Mouse (Mus musculus) heart, embryonic 15.5 days (tissue): ENCODE data around the gene Aplp1. TPM values are rescaled to one million over a fixed set of nuclear protein-coding genes. Genes with fewer than 3 reads are reported as not detected.
"Not testable (repeated sequence)": the region's sequence is repeated elsewhere in the genome, so short reads cannot be mapped to it uniquely, and the experiment has no call there.

Experiments used
- ATAC-seq: fragments of 200-750 bp; cut with Nextera tagmentation; replicated peaks from 2 replicates; pipeline ENCODE4 v1.8.0; 2017; ENCODE audit warnings: low read depth, moderate TSS enrichment; ENCODE audit not compliant: insufficient number of reproducible peaks, insufficient read depth, low FRiP score
- H3K27ac ChIP-seq: fragments of 300-500 bp; sonication (generic); 2 replicates; pipeline ENCODE4 v1.5.1; 2015; ENCODE audit warnings: mild to moderate bottlenecking, inconsistent platforms
- H3K27me3 ChIP-seq: fragments of 300-500 bp; sonication (generic); 2 replicates; pipeline ENCODE4 v1.6.1; 2015; ENCODE audit warnings: inconsistent platforms
- H3K36me3 ChIP-seq: fragments of 300-500 bp; sonication (generic); 2 replicates; pipeline ENCODE4 v1.6.1; 2015; ENCODE audit warnings: mild to moderate bottlenecking, inconsistent platforms
- H3K4me1 ChIP-seq: fragments of 300-500 bp; sonication (generic); replicated peaks from 2 replicates; pipeline ENCODE4 v1.6.1; 2015; ENCODE audit warnings: inconsistent platforms
- H3K4me2 ChIP-seq: fragments of 300-500 bp; sonication (generic); 2 replicates; pipeline ENCODE4 v1.6.1; 2015; ENCODE audit warnings: inconsistent platforms, mild to moderate bottlenecking, moderate library complexity
- H3K4me3 ChIP-seq: fragments of 300-500 bp; sonication (generic); 2 replicates; pipeline ENCODE4 v1.5.1; 2015; ENCODE audit warnings: mild to moderate bottlenecking, inconsistent platforms
- H3K9ac ChIP-seq: fragments of 300-500 bp; sonication (generic); 2 replicates; pipeline ENCODE4 v1.6.1; 2015; ENCODE audit warnings: mild to moderate bottlenecking, inconsistent platforms
- H3K9me3 ChIP-seq: fragments of 300-500 bp; sonication (generic); replicated peaks from 2 replicates; pipeline ENCODE4 v1.6.1; 2016; ENCODE audit warnings: inconsistent platforms
- WGBS: fragments of 180-500 bp; shearing (Covaris S2); methylation state at CpG from one replicate; pipeline ENCODE4 v1.1.7; 2015; ENCODE audit warnings: mixed read lengths; 5-methylcytosine and 5-hydroxymethylcytosine counted together
- polyA plus RNA-seq: library from polyadenylated mRNA; unstranded; fragments of >200 nt; fragmentation: Nextera tagmentation; extraction: Ambion mirVana; gene quantifications from 2 replicates; pipeline ENCODE4 v1.2.1, GENCODE M21; 2015

Gene Aplp1
- polyA plus RNA-seq, result 14.7 and 21.7 TPM in 2 replicates

GRCm38 (mm10) chr7:30444971-30445751, at the start of gene Aplp1:
TSS of gene Aplp1 (minus strand) at chr7:30445535.
- Histone ChIP-seq H3K36me3 (no peaks in the 10 kb centered on the region), H3K27me3 (peaks cover 73% of the 10 kb centered on the region), H3K27ac (no peak within 1 kb of the TSS), H3K4me1 (peaks cover 13% of the 10 kb centered on the region), H3K9ac (peak within 1 kb of the TSS; percentile 58), H3K9me3 (no peaks in the 10 kb centered on the region), H3K4me3 (peak within 1 kb of the TSS; percentile 66), H3K4me2 (peak within 1 kb of the TSS; percentile 95)
- ATAC-seq, result peak; percentile 70
- under 1% methylated on average over 64 of the region's 72 CpGs for WGBS

DNA sequence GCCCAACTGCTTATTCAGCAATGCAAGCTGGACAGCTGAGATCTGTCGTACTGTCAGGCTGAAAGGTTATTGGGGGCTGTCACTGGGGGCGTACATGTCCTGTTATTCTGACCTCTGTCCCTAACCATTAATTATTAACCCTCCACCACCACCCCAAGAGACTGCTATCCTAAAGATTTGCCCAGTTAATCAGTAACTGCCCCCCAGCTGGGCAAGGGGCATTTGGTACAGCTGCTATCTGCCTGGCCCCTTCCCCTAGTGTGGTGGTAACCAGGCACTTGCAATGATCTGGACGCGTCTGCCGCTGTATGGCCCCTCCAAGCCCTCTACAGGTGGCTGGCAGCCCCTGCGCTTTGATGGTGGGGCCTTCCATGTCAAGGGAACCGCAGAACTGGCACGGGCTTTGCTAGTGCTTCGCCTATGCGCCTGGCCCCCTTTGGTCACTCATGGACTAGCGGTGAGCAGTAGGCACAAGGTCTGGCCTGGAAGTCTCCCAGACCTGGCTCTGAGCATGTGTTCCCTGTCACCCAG, 48.1 kb upstream of the Aplp1 start, which contains the start of gene Prodh2:
Gene Prodh2, plus strand, starts transcription at position 222 of the 531 bp plus-strand sequence.
- WGBS, result 56% methylated on average over 11 of the region's 11 CpGs
- Histone ChIP-seq H3K9ac (no peak within 1 kb of the TSS), H3K4me3 (no peak within 1 kb of the TSS), H3K27ac (no peak within 1 kb of the TSS), H3K4me1 (no peaks in the 10 kb centered on the region), H3K36me3 (no peaks in the 10 kb centered on the region), H3K9me3 (no peaks in the 10 kb centered on the region), H3K27me3 (peaks cover 23% of the 10 kb centered on the region), H3K4me2 (no peak within 1 kb of the TSS)
- no peak for ATAC-seq

DNA sequence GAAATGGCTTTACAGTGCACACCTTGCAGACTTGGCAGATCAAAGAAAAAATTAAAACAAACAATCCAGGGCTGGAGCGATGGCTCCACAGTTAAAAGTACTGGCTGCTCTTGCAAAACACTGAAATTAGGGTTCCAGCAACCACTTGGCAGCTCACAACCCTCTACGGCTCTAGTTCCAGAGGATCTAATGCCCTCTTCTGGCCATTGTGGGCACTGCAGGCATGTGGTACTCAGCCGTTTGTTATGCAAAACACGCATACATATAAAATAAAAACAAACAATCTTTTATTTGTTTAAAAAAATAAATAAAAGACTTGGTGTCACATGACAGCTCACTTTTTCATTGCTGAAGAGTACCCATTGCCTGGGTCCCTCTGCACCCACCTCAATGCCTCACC, 47.4 kb upstream of the Aplp1 start:
- Histone ChIP-seq H3K9me3 (no peaks in the 10 kb centered on the region), H3K4me3 (no peak overlapping the region), H3K4me1 (no peaks in the 10 kb centered on the region), H3K27me3 (peaks cover 23% of the 10 kb centered on the region), H3K9ac (no peak overlapping the region), H3K4me2 (no peak overlapping the region), H3K27ac (no peak overlapping the region), H3K36me3 (no peaks in the 10 kb centered on the region)
- ATAC-seq, result no peak
- WGBS, result 21% methylated on average over 4 of the region's 4 CpGs

DNA sequence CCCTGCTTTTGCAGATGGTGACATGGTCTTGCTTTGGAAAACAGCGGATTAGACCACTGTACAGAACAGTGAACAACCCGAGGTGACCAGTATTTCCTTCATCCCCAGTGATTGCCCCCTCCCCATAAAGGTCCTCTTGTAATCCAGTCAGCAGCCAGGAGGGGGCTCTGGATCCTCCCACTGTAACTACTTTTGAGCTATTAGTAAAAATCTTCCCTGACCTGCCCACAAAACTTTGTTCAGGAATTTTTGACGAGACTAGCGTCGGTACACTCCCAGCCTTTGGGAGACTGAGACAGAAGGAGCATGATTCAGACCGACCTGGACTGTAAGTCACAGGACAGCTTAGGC, 45.6 kb upstream of the Aplp1 start:
- no peak for ATAC-seq
- H3K36me3 ChIP-seq, result no peaks in the 10 kb centered on the region
- no peak overlapping the region for H3K9ac ChIP-seq
- H3K4me3 ChIP-seq, result no peak overlapping the region
- peaks cover 23% of the 10 kb centered on the region for H3K27me3 ChIP-seq
- H3K27ac ChIP-seq, result no peak overlapping the region
- WGBS, result 14% methylated on average over 6 of the region's 6 CpGs
- no peaks in the 10 kb centered on the region for H3K9me3 ChIP-seq
- H3K4me1 ChIP-seq, result no peaks in the 10 kb centered on the region
- no peak overlapping the region for H3K4me2 ChIP-seq

DNA sequence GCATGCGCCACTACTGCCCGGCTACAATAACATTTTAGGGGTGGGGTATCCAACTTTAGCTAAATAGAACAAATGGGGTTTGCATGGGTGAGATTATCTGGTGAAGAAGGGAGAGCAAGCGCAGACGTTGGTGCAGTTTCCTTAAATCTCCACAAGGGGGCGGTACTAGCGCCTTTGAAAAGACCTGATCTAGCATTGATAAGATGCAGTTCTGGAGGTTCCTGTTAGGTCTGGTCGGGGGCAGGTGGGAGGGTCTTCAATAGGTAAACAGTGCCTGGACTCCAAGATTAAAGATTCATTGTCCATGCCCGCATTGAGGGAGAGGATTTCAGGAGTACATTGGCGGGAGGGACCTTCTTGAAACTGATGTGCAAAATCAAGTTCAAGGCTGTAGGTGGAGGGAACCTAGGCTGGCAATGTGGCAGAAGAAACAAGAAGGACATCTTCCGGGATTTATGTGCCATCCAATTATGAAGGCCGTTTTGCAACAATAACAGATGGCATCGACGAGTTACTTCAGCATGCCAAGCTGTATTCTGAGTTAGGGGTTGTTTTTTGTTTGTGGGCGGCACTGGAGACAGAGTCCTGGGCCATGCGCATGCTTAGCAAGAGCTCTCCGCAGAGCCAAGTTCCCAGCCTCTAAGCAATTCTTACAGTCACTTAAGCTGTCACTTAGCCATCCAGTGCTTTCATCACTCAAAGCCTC, 45.1 kb upstream of the Aplp1 start:
- no peak for ATAC-seq
- Histone ChIP-seq H3K4me3 (no peak overlapping the region), H3K4me1 (no peaks in the 10 kb centered on the region), H3K36me3 (no peaks in the 10 kb centered on the region), H3K9me3 (no peaks in the 10 kb centered on the region), H3K27me3 (peaks cover 25% of the 10 kb centered on the region), H3K9ac (no peak overlapping the region), H3K27ac (no peak overlapping the region), H3K4me2 (no peak overlapping the region)
- WGBS, result 30% methylated on average over 16 of the region's 16 CpGs

- ATAC-seq, result no peak
- Histone ChIP-seq H3K9me3 (no peaks in the 10 kb centered on the region), H3K4me3 (no peak overlapping the region), H3K36me3 (no peaks in the 10 kb centered on the region), H3K27me3 (peaks cover 33% of the 10 kb centered on the region), H3K9ac (no peak overlapping the region), H3K27ac (no peak overlapping the region), H3K4me2 (no peak overlapping the region), H3K4me1 (no peaks in the 10 kb centered on the region)
- 15% methylated on average over 8 of the region's 8 CpGs for WGBS
These were observed 38.9 kb upstream of the Aplp1 start for GRCm38 (mm10) chr7:30484250-30484649.

DNA sequence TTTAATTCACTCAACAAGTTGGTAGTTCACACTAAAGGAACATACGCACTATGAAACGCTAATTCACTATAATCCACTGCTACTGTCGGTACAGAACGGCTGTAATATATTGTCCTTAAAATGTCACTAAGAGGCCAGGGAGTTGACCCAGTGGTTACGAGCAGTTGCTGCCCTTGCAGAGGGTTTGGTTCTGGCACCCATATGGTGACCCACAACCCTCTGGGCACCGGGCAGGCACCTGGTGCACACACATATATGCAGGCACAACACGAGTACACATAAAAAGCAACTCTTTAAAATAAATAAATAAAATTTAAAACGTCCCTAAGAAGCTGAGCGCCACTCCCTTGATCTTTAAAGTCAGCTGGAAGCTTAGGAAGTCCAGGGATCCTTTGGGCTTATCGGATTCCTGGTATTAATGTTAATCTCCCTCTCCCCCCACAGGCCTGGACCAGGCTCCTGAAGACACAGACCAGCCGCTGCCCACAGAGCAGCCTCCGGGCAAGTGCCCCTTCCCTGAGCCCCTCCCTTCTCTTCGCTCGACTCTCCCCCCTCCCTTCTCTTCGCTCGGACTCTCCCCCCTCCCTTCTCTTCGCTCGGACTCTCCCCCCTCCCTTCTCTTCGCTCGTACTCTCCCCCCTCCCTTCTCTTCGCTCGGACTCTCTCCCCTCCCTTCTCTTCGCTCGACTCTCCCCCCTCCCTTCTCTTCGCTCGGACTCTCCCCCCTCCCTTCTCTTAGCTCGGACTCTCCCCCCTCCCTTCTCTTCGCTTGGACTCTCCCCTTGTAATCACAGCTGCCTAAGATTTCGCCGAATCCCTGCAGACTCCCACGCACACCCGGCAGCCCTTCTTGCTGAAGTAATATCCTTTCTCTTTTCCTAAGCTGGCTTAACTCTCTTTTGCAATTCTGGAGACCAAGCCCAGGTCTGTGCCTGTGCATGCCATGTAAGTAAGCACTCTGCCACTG, 32.4 kb upstream of the Aplp1 start:
- Histone ChIP-seq H3K4me3 (peak overlapping the region; percentile 33), H3K9ac (no peak overlapping the region), H3K9me3 (no peaks in the 10 kb centered on the region), H3K27ac (no peak overlapping the region), H3K4me1 (no peaks in the 10 kb centered on the region; the same call in 1 of the 2 replicates), H3K4me2 (peak overlapping the region; percentile 59), H3K36me3 (no peaks in the 10 kb centered on the region), H3K27me3 (peaks cover 23% of the 10 kb centered on the region)
- ATAC-seq, result no peak
- WGBS, result 9% methylated on average over 29 of the region's 32 CpGs

DNA sequence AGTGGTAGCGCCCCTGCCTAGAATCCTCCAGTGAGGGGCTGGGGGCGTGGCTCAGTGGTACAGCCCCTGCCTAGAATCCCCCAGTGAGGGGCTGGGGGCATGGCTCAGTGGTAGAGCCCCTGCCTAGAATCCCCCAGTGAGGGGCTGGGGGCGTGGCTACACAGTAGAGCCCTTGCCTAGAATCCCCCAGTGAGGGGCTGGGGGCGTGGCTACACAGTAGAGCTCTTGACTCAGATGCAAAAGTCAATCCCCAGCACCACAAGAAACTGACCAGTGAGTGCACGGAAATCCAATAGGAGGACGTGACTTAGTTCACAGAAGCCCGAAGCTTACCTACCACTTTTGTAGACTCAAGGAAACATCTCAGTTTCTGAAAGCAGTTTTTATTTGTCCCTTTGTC, 30.8 kb upstream of the Aplp1 start:
- not testable (repeated sequence) for H3K9me3 ChIP-seq, H3K4me3 ChIP-seq, H3K4me2 ChIP-seq, H3K4me1 ChIP-seq, ATAC-seq, H3K36me3 ChIP-seq, H3K9ac ChIP-seq, H3K27ac ChIP-seq
- peaks cover 13% of the 10 kb centered on the region for H3K27me3 ChIP-seq
- WGBS, result 72% methylated on average over 7 of the region's 7 CpGs

DNA sequence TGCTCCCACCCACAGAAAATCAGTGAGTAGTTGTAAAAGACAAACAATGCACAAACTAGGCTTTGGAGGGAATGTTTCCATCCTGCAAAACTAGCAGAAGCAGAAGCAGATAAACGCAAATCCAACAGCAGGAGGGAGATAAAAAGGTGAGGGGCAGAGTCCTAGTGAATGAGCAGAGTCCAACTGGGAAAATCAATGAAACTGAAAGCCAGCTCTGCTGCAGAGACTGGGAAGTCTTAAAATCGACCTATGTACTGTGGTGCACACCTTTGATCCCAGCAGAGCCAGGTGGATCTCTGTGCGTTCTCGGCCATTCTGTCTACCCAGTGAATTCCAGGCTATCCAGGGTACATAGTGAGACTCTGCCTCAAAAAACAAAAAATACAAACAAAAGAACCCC, 29.7 kb upstream of the Aplp1 start:
- Histone ChIP-seq H3K4me2 (no peak overlapping the region), H3K4me3 (no peak overlapping the region), H3K36me3 (no peaks in the 10 kb centered on the region), H3K9ac (no peak overlapping the region), H3K27me3 (peaks cover 10% of the 10 kb centered on the region; the same call in 1 of the 2 replicates), H3K27ac (no peak overlapping the region), H3K4me1 (no peaks in the 10 kb centered on the region; the same call in 1 of the 2 replicates), H3K9me3 (no peaks in the 10 kb centered on the region)
- 57% methylated on average over 4 of the region's 4 CpGs for WGBS
- no peak for ATAC-seq

DNA sequence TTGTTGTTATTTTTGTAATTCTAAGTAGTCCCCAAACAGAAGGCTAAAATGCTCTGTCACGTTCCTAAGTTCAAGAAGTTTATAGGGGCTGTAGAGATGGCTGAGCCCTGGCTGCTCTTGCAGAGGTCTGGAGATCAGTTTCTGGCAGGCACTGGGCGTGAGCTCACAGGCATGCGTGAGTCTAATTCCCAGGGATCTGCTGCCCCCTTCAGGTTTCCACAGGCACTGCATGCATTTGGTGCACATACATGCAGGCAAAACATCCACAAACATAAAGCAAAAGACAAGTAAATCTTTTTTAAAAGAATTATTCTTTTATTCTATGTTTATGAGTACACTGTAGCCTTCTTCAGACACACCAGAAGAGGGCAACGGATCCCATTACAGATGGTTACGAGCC, 27.1 kb upstream of the Aplp1 start:
- H3K9ac ChIP-seq, result no peak overlapping the region
- no peak overlapping the region for H3K27ac ChIP-seq
- WGBS, result 43% methylated on average over 5 of the region's 5 CpGs
- peaks cover 16% of the 10 kb centered on the region for H3K27me3 ChIP-seq
- ATAC-seq, result no peak
- H3K4me1 ChIP-seq, result peaks cover under 1% of the 10 kb centered on the region; the same call in 1 of the 2 replicates
- H3K9me3 ChIP-seq, result no peaks in the 10 kb centered on the region
- no peak overlapping the region for H3K4me2 ChIP-seq
- no peaks in the 10 kb centered on the region for H3K36me3 ChIP-seq
- H3K4me3 ChIP-seq, result no peak overlapping the region
